Comparison of ENCODE assay signal across 38 mouse cellular contexts in the genomic region with DNA sequence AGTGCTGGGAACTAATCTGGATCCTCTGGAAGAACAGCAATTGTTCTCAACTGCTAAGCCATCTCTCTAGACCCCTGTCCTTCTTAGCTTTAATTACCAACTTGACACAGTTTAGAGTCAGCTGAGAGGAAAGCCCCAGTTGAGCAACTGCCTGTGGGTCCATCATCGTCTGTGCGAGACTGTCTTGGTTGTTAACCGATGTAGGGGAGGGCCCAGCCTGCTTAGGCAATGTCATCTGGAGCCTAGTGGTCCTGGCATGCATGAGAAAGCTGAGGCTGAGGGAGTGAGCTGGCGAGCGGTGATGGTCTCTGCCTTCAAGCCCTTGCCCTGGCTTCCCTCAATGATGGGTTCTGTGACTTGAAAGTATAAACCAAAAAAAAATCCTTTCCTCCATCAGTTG. TPM values are rescaled to one million over a fixed set of nuclear protein-coding genes. Genes with fewer than 3 reads are reported as not detected.
"Had no signal": no experiment of that assay in that cellular context is flagged by ENCODE, and none has a peak within 500 bp of the region (broad histone marks: within the 10 kb centered on the region; RNA-seq: fewer than 3 reads in every experiment).

No protein-coding gene starts in this region.

- H3K9me3 ChIP-seq: heart, embryonic 10.5 days; heart, embryonic 12.5 days; hindbrain, embryonic 13.5 days; hindbrain, embryonic 15.5 days; intestine, embryonic 15.5 days; limb, embryonic 15.5 days; liver, embryonic 12.5 days had no signal

- H3K4me1 ChIP-seq: hindbrain, embryonic 13.5 days; hindbrain, embryonic 15.5 days; limb, embryonic 13.5 days; limb, embryonic 15.5 days had no signal

- H3K27me3 ChIP-seq: heart, embryonic 12.5 days; hindbrain, embryonic 13.5 days; hindbrain, embryonic 15.5 days; intestine, embryonic 15.5 days; limb, embryonic 13.5 days; limb, embryonic 15.5 days had no signal

- H3K4me3 ChIP-seq: heart, embryonic 10.5 days; heart, embryonic 12.5 days; hindbrain, embryonic 13.5 days; hindbrain, embryonic 15.5 days; intestine, embryonic 15.5 days; layer of hippocampus, adult 2 months; left cerebral cortex, adult 2 months; limb, embryonic 13.5 days; limb, embryonic 15.5 days; liver, embryonic 12.5 days had no signal

- ATAC-seq: hindbrain, postnatal 0 days; inflammation-experienced regulatory T-cells, adult 6 months; intestine, embryonic 15.5 days; intestine, postnatal 0 days; liver, embryonic 12.5 days had no signal

- H3K27ac ChIP-seq: heart, embryonic 10.5 days; hindbrain, embryonic 13.5 days; hindbrain, embryonic 15.5 days; hindbrain, postnatal 0 days; intestine, embryonic 15.5 days; layer of hippocampus, adult 2 months; left cerebral cortex, adult 2 months; limb, embryonic 13.5 days; limb, embryonic 15.5 days; liver, embryonic 12.5 days; liver, embryonic 14.5 days had no signal

- H3K9ac ChIP-seq: heart, embryonic 12.5 days; hindbrain, embryonic 13.5 days; hindbrain, embryonic 15.5 days; intestine, embryonic 15.5 days; limb, embryonic 13.5 days; limb, embryonic 15.5 days; liver, embryonic 12.5 days; liver, embryonic 14.5 days had no signal

- H3K36me3 ChIP-seq: heart, embryonic 10.5 days; heart, embryonic 12.5 days; hindbrain, embryonic 13.5 days; hindbrain, embryonic 15.5 days; intestine, embryonic 15.5 days; limb, embryonic 13.5 days; limb, embryonic 15.5 days; liver, embryonic 12.5 days had no signal

- DNase-seq: gastrocnemius, postnatal 14 days; gastrocnemius, postnatal 36 days; heart, adult 18-20 months; heart, postnatal 10 days; heart, postnatal 36 days; kidney, adult 18-20 months; kidney, adult 8-10 months; kidney, postnatal 10 days; kidney, postnatal 25 days; kidney, postnatal 4 days; left cerebral cortex, postnatal 4 days had no signal

- H3K4me2 ChIP-seq: heart, embryonic 12.5 days; hindbrain, embryonic 13.5 days; hindbrain, embryonic 15.5 days; intestine, embryonic 15.5 days; limb, embryonic 13.5 days; limb, embryonic 15.5 days; liver, embryonic 12.5 days had no signal

RNA-seq across cellular contexts. Expression of gene 9930022D16Rik, which starts 1.1 kb away (rescaled TPM):
- total RNA-seq: gastrocnemius, adult 18-20 months; gastrocnemius, adult 8-10 months; gastrocnemius, postnatal 14 days; gastrocnemius, postnatal 36 days; heart, adult 18-20 months; heart, adult 8-10 months; heart, postnatal 10 days; heart, postnatal 36 days; hindbrain, postnatal 0 days; layer of hippocampus, adult 2 months; layer of hippocampus, postnatal 10 days; layer of hippocampus, postnatal 25 days; left cerebral cortex, adult 2 months; left cerebral cortex, postnatal 14 days; left cerebral cortex, postnatal 4 days; liver, adult 2 months had no signal
- polyA plus RNA-seq: gonadal fat pad, adult 2 months; heart, embryonic 10.5 days; heart, embryonic 12.5 days; heart, embryonic 14.5 days; heart, embryonic 16.5 days; hindbrain, embryonic 11.5 days; hindbrain, embryonic 13.5 days; hindbrain, embryonic 15.5 days; hindbrain, postnatal 0 days; intestine, embryonic 15.5 days; kidney, embryonic 14.5 days; kidney, embryonic 16.5 days; limb, embryonic 13.5 days; limb, embryonic 15.5 days; liver, adult 2 months; liver, embryonic 12.5 days; liver, embryonic 14.5 days had no signal
